Mouse (Mus musculus) embryonic fibroblast, embryonic 13.5 days (primary cell): ENCODE measurements at regions not wholly inside any gene's neighbourhood (a gene's known extent, or its start where the extent isn't known, plus 50 kb on each side); places are given as distances from the start of the nearest gene placed in this dataset.

Experiments used
- CTCF ChIP-seq: IDR thresholded peaks from 2 replicates; pipeline ENCODE4 v1.5.1; 2011; ENCODE audit warnings: mild to moderate bottlenecking, control low read depth, low read length, moderate library complexity, borderline replicate concordance; ENCODE audit not compliant: insufficient read depth
- POLR2A ChIP-seq: IDR thresholded peaks from 2 replicates; pipeline ENCODE4 v1.6.1; 2011; ENCODE audit warnings: low read depth, mild to moderate bottlenecking, control low read depth, low read length, moderate library complexity

DNA sequence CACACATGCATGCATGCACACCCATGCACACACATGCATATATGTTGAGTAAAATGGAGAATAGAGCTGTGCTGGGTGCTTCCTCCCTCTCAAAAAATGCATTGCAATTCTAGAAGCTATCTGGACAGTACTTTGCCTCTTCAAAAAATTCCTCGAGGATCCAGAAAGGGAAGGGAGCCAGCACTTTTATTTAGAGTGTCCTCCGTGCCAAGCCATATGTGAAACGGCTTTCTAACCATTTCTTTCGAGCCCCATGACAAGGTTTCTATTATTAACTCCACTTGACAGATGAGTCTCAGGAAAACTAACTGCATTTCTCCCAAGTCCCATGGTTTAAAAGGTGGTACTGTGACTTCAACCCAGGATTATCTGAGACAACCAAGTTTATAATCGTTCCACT, 140.7 kb upstream of the Usp24 start:
- TF ChIP-seq CTCF (no peak), POLR2A (no peak)
